Mouse (Mus musculus): ENCODE measurements around the gene Dapk2. TPM values are rescaled to one million over a fixed set of nuclear protein-coding genes. Genes with fewer than 3 reads are reported as not detected.

Gene Dapk2
- polyA plus RNA-seq, 1 experiment from 2014 or later, result 2.7 TPM

DNA sequence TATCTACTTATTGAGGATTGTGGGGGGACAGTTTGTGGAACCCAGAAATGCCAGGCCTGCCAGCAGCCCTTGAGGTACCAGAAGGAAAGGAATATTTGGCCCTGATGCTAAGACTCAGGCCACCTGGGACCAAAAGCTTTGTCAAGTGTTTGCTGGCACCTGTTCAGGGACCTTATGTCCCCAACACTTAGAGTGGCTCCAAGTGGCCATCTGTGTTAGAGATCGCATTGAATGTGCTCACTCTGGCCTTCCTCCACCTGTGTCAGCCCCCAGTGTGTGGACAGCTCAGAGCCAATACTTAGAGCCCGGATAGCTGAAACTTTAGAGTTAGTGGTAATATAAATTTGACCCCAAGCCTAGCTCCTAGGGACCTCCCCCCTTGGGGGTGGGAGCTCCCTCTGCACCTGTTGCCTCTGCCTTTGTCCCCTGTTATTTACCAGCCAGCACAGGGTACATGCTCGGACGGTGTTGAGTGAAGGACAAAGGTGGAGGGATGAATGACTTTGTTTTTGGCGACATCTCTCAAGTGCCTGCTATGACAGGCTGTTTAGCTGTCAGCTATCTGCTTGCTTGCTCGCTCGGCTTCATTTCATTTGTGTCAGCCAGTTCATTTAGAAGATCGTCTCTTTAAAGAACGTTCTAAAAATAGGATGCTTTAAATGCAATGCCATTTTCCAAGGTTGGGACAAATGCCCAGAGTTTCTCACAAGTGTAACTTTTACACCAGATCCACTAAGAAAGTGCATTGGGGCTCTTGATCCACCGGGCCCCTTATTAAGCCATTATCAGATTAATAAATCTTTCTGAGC is 61.1 kb downstream of the Dapk2 start:
- Histone ChIP-seq H3K9ac (ENCODE audit: low read depth, low read length) (no peak overlapping the region), H3K4me3 (ENCODE audit: low read depth, low read length) (no peak overlapping the region), H3K27ac (ENCODE audit: low read depth, low read length) (no peak overlapping the region), H3K4me2 (replicated peaks; ENCODE audit: low read depth, low read length) (no peak overlapping the region), H3K9me3 (ENCODE audit: control insufficient read depth, low read length) (no peaks in the 10 kb centered on the region), H3K36me3 (ENCODE audit: control insufficient read depth, insufficient read depth, low read length) (no peaks in the 10 kb centered on the region), H3K4me1 (replicated peaks; ENCODE audit: control insufficient read depth, insufficient read depth, low read length) (no peaks in the 10 kb centered on the region), H3K27me3 (ENCODE audit: control insufficient read depth, insufficient read depth, low read length) (no peaks in the 10 kb centered on the region)
- 74% methylated on average over 10 of the region's 10 CpGs for WGBS
- DNase-seq (ENCODE audit: low spot score), result no peak
- ATAC-seq (ENCODE audit: low FRiP score), result no peak

- DNase-seq (ENCODE audit: low spot score), result no peak
Observed at GRCm38 (mm10) chr9:66223872-66224271, 65.8 kb downstream of the Dapk2 start.

GRCm38 (mm10) chr9:66225737-66226485 is 67.9 kb downstream of the Dapk2 start:
- H3K27ac ChIP-seq (ENCODE audit: low read depth, low read length), result no peak overlapping the region
- ATAC-seq (ENCODE audit: low FRiP score), result no peak
- H3K9me3 ChIP-seq (ENCODE audit: control insufficient read depth, low read length), result no peaks in the 10 kb centered on the region
- H3K4me3 ChIP-seq (ENCODE audit: low read depth, low read length), result no peak overlapping the region
- no peaks in the 10 kb centered on the region for H3K27me3 ChIP-seq (ENCODE audit: control insufficient read depth, insufficient read depth, low read length)
- no peaks in the 10 kb centered on the region for H3K36me3 ChIP-seq (ENCODE audit: control insufficient read depth, insufficient read depth, low read length)
- 73% methylated on average over 5 of the region's 5 CpGs for WGBS
- H3K4me1 ChIP-seq (replicated peaks; ENCODE audit: control insufficient read depth, insufficient read depth, low read length), result no peaks in the 10 kb centered on the region
- no peak overlapping the region for H3K4me2 ChIP-seq (replicated peaks; ENCODE audit: low read depth, low read length)
- DNase-seq (ENCODE audit: low spot score), result no peak
- H3K9ac ChIP-seq (ENCODE audit: low read depth, low read length), result no peak overlapping the region

More at GRCm38 (mm10) chr9:66223872-66224271, 65.8 kb downstream of the Dapk2 start:
- H3K36me3 ChIP-seq (ENCODE audit: control insufficient read depth, insufficient read depth, low read length), result no peaks in the 10 kb centered on the region
- ATAC-seq (ENCODE audit: low FRiP score), result no peak
- no peaks in the 10 kb centered on the region for H3K9me3 ChIP-seq (ENCODE audit: control insufficient read depth, low read length)
- no peak overlapping the region for H3K9ac ChIP-seq (ENCODE audit: low read depth, low read length)
- WGBS, result 85% methylated on average over 2 of the region's 2 CpGs
- H3K4me1 ChIP-seq (replicated peaks; ENCODE audit: control insufficient read depth, insufficient read depth, low read length), result no peaks in the 10 kb centered on the region
- no peak overlapping the region for H3K4me3 ChIP-seq (ENCODE audit: low read depth, low read length)
- no peaks in the 10 kb centered on the region for H3K27me3 ChIP-seq (ENCODE audit: control insufficient read depth, insufficient read depth, low read length)
- no peak overlapping the region for H3K4me2 ChIP-seq (replicated peaks; ENCODE audit: low read depth, low read length)
- no peak overlapping the region for H3K27ac ChIP-seq (ENCODE audit: low read depth, low read length)

GRCm38 (mm10) chr9:66228456-66229151 is 70.6 kb downstream of the Dapk2 start:
- WGBS, result 69% methylated on average over 2 of the region's 2 CpGs
- H3K9ac ChIP-seq (ENCODE audit: low read depth, low read length), result no peak overlapping the region
- no peaks in the 10 kb centered on the region for H3K9me3 ChIP-seq (ENCODE audit: control insufficient read depth, low read length)
- H3K4me3 ChIP-seq (ENCODE audit: low read depth, low read length), result no peak overlapping the region
- ATAC-seq (ENCODE audit: low FRiP score), result no peak
- H3K4me1 ChIP-seq (replicated peaks; ENCODE audit: control insufficient read depth, insufficient read depth, low read length), result no peaks in the 10 kb centered on the region
- H3K36me3 ChIP-seq (ENCODE audit: control insufficient read depth, insufficient read depth, low read length), result no peaks in the 10 kb centered on the region
- no peaks in the 10 kb centered on the region for H3K27me3 ChIP-seq (ENCODE audit: control insufficient read depth, insufficient read depth, low read length)
- no peak overlapping the region for H3K27ac ChIP-seq (ENCODE audit: low read depth, low read length)
- no peak for DNase-seq (ENCODE audit: low spot score)
- H3K4me2 ChIP-seq (replicated peaks; ENCODE audit: low read depth, low read length), result no peak overlapping the region

DNA sequence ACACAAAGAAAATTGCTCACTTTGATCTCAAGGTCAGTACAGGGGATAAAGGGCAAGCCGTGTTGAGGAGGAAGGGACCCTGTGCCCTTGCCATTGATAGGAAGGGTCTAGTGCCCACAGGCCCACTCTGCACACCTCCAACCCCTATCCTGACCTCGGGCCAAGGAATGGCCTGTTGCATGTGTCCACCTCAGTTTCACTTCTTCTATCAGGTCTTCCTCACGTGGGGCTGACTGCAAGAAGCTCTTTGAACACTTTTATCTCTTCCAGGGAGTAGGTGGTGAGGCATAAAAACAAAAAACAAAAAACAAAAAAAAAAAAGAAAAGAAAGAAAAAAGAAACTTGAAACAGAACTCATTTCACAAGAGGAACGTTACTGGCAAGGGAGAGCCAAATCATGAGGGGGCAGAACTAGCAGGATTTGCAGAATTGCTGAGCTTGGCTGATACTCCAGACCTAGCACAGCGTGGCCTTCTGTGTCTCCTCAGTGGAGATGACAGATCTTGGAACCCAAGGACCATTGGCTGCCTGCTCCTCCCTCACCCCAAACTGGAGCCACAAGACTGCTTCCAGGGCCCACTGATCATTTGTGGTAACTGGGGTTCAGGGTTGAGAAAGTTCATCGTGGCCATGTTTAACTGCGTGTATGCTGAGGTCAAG is 73.9 kb downstream of the Dapk2 start:
- no peaks in the 10 kb centered on the region for H3K36me3 ChIP-seq (ENCODE audit: control insufficient read depth, insufficient read depth, low read length)
- DNase-seq (ENCODE audit: low spot score), result no peak
- H3K4me2 ChIP-seq (replicated peaks; ENCODE audit: low read depth, low read length), result no peak overlapping the region
- no peak overlapping the region for H3K4me3 ChIP-seq (ENCODE audit: low read depth, low read length)
- H3K4me1 ChIP-seq (replicated peaks; ENCODE audit: control insufficient read depth, insufficient read depth, low read length), result no peaks in the 10 kb centered on the region
- no peak overlapping the region for H3K27ac ChIP-seq (ENCODE audit: low read depth, low read length)
- no peaks in the 10 kb centered on the region for H3K9me3 ChIP-seq (ENCODE audit: control insufficient read depth, low read length)
- no peaks in the 10 kb centered on the region for H3K27me3 ChIP-seq (ENCODE audit: control insufficient read depth, insufficient read depth, low read length)
- 82% methylated on average over 7 of the region's 7 CpGs for WGBS
- H3K9ac ChIP-seq (ENCODE audit: low read depth, low read length), result no peak overlapping the region
- ATAC-seq (ENCODE audit: low FRiP score), result no peak

DNA sequence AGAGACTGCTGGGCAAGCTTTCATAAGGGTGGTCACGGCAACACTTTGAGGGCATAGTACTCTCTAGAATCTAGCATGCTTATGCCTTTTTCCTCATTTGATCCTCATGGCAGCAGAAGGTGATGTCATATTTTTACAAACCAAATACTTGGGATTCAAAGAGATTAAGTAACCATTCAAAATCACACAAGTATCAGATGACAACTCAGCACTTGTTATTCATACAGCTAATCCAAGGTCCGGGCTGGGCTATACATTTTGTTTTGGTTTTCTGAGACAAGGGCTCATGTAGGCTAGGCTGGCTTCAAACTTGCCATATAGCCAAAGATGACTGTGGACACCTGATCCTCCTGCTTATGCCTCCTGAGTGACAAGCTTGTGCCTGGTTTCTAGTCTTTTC is 78.6 kb downstream of the Dapk2 start:
- Histone ChIP-seq H3K9ac (ENCODE audit: low read depth, low read length) (no peak overlapping the region), H3K27me3 (ENCODE audit: control insufficient read depth, insufficient read depth, low read length) (no peaks in the 10 kb centered on the region), H3K4me3 (ENCODE audit: low read depth, low read length) (no peak overlapping the region), H3K4me2 (replicated peaks; ENCODE audit: low read depth, low read length) (no peak overlapping the region), H3K9me3 (ENCODE audit: control insufficient read depth, low read length) (no peaks in the 10 kb centered on the region), H3K27ac (ENCODE audit: low read depth, low read length) (no peak overlapping the region), H3K4me1 (replicated peaks; ENCODE audit: control insufficient read depth, insufficient read depth, low read length) (no peaks in the 10 kb centered on the region), H3K36me3 (ENCODE audit: control insufficient read depth, insufficient read depth, low read length) (no peaks in the 10 kb centered on the region)
- ATAC-seq (ENCODE audit: low FRiP score) (no peak), DNase-seq (ENCODE audit: low spot score) (no peak)
- 82% methylated on average over 2 of the region's 2 CpGs for WGBS

DNA sequence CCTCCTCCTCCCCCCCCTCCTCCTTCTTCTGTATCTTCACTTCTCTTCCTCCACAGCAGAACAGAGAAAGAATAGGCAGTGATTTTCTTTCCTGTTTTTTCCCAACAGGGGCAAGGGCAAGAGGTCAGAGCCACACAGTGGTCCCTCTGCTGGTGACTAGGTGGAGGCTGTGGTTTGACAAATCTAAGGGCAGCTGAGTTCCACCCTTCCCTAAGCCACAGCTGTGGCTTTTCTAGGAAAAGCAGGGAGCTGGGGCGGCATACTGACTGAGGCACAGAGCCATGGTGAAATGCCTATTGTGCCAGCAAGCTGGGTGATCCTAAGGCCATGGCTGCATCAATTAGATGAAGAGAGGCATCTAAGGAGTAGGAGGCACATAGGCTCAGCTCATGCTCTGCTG is 79.7 kb downstream of the Dapk2 start:
- ATAC-seq (ENCODE audit: low FRiP score) (no peak), DNase-seq (ENCODE audit: low spot score) (no peak)
- no peak overlapping the region for H3K9ac ChIP-seq (ENCODE audit: low read depth, low read length)
- no peak overlapping the region for H3K4me2 ChIP-seq (replicated peaks; ENCODE audit: low read depth, low read length)
- H3K9me3 ChIP-seq (ENCODE audit: control insufficient read depth, low read length), result no peaks in the 10 kb centered on the region
- WGBS, result 44% methylated on average over 1 of the region's 1 CpGs
- no peaks in the 10 kb centered on the region for H3K27me3 ChIP-seq (ENCODE audit: control insufficient read depth, insufficient read depth, low read length)
- H3K4me1 ChIP-seq (replicated peaks; ENCODE audit: control insufficient read depth, insufficient read depth, low read length), result no peaks in the 10 kb centered on the region
- H3K36me3 ChIP-seq (ENCODE audit: control insufficient read depth, insufficient read depth, low read length), result no peaks in the 10 kb centered on the region
- H3K27ac ChIP-seq (ENCODE audit: low read depth, low read length), result no peak overlapping the region
- no peak overlapping the region for H3K4me3 ChIP-seq (ENCODE audit: low read depth, low read length)

DNA sequence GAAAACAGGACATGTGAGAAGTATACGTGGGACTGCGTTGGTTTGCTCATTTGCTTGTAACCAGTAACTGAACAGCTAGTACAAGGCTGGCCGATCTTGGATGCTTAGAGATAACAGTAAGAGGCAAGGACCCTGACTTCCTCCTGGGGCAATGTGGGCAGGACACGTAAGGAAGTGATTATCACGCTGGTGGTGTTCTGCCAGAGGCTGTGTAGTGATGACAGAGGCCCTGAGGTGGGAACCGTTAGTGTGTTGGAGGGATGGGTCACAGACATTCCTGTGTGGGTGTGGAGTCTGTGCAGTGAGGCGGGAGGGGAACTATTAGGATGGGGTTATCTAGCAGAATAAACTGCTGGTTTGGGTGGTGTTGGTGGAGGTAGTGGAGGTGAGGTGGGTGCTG is 81.2 kb downstream of the Dapk2 start:
- Histone ChIP-seq H3K4me3 (ENCODE audit: low read depth, low read length) (no peak overlapping the region), H3K4me1 (replicated peaks; ENCODE audit: control insufficient read depth, insufficient read depth, low read length) (no peaks in the 10 kb centered on the region), H3K27ac (ENCODE audit: low read depth, low read length) (no peak overlapping the region), H3K36me3 (ENCODE audit: control insufficient read depth, insufficient read depth, low read length) (no peaks in the 10 kb centered on the region), H3K27me3 (ENCODE audit: control insufficient read depth, insufficient read depth, low read length) (no peaks in the 10 kb centered on the region), H3K9ac (ENCODE audit: low read depth, low read length) (no peak overlapping the region), H3K9me3 (ENCODE audit: control insufficient read depth, low read length) (no peaks in the 10 kb centered on the region), H3K4me2 (replicated peaks; ENCODE audit: low read depth, low read length) (no peak overlapping the region)
- no peak for DNase-seq (ENCODE audit: low spot score)
- ATAC-seq (ENCODE audit: low FRiP score), result no peak
- 82% methylated on average over 7 of the region's 7 CpGs for WGBS

Measured in hindbrain, embryonic 11.5 days (tissue).